Mouse (Mus musculus): ENCODE data around the gene Psmg3. TPM values are rescaled to one million over a fixed set of nuclear protein-coding genes. Genes with fewer than 3 reads are reported as not detected.

Psmg3 gene
- total RNA-seq, 2 experiments from 2014 or later: 9.6 to 10.2 TPM

DNA sequence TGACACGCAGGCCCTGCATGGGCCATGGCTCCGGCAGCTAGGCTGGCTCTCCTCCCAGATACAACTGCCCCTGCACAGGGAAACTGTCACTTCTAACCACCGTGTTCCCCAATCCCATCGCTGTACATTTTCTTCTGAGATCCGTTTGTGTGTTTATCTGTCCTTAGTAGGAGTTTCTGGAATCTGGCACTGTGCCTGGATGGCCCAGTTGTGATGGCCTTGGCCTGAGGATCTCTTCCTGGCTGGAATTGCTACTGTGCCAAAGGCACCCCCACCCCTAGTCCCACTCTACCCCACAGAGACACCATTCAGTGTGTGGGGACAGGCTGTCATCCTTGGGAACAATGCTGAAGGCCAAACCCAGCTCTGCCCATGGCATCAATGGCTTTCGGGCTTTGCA is 10.7 kb downstream of the Psmg3 start:
- DNase-seq: no peak

- no peak for DNase-seq
Measured at GRCm38 (mm10) chr5:139813963-139814381, 12.7 kb downstream of the Psmg3 start.

GRCm38 (mm10) chr5:139813126-139813490 is 13.6 kb downstream of the Psmg3 start:
- no peak for DNase-seq

DNA sequence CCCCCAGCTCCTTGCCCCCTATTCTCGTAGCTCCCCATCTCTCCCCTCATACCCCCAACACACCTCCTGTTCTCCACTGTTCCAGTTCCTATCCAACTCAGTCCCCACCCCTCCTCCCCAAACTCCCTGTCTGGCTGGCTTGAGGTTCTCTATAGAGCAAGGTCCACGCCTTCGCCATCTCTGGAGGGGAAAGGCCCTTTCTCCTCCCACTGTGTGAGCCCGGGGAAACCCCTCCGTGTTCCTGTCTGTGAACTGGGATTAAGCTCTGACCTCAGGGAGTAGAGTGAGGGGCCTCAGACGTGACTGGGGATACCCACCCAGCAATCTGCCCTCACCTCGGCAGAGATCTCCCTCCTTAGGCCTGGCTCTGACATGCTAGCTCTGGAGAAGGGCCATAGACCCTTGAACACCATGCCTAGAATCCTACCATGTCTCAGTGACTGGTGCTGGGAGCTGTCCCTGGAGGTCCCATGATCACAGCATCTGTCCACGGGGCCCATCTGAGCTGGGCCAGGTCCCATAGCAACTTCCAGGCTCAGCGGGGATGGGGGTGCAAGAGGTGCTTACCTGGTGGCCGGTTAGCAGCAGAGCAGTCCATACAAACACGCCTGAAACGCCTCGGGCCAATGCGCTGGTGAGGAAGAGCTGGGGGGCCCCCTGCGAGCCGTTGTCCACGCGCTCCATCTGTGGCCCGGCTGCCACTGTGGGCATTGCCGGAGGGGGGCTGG is 14.1 kb downstream of the Psmg3 start:
- DNase-seq: no peak

GRCm38 (mm10) chr5:139811677-139812397 is 14.8 kb downstream of the Psmg3 start:
- no peak for DNase-seq

- no peak for DNase-seq
Measured at GRCm38 (mm10) chr5:139809397-139809796, 17.3 kb downstream of the Psmg3 start.

- DNase-seq: no peak
Measured at GRCm38 (mm10) chr5:139805924-139806323, 20.8 kb downstream of the Psmg3 start.

DNA sequence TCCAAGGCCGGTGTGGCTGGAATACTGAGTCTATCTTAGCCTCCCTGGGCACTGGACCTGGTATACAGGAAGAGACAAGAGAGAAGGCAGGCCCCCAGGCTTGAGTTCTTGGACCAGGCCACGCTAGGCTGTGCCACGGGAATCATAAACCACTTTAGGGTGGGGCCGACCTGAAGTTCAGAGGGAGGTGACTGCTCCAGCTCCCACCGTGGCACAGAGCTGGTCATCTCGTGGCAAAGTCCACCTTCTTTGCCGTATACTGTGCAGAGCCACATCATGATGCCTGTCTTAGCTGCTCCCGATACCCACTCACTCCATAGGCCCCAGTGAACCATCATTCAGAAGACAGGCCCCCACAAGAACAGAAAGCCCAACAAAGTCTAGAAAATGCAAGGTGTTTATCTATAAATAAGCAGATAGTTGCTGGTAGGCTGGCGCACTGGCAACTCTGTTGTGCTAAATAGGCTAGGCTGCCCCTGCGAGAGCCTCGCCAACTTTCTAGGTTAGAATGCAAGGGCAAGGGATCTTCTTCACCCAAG is 22.0 kb downstream of the Psmg3 start:
- no peak for DNase-seq

GRCm38 (mm10) chr5:139804107-139804551 is 22.6 kb downstream of the Psmg3 start:
- no peak for DNase-seq

GRCm38 (mm10) chr5:139803601-139804102 is 23.0 kb downstream of the Psmg3 start:
- DNase-seq: no peak

- no peak for DNase-seq
Measured at GRCm38 (mm10) chr5:139803165-139803564, 23.5 kb downstream of the Psmg3 start.

- DNase-seq: no peak
Measured at GRCm38 (mm10) chr5:139801880-139802279, 24.8 kb downstream of the Psmg3 start.

- DNase-seq: no peak
Measured at GRCm38 (mm10) chr5:139801231-139801630, 25.5 kb downstream of the Psmg3 start.

DNA sequence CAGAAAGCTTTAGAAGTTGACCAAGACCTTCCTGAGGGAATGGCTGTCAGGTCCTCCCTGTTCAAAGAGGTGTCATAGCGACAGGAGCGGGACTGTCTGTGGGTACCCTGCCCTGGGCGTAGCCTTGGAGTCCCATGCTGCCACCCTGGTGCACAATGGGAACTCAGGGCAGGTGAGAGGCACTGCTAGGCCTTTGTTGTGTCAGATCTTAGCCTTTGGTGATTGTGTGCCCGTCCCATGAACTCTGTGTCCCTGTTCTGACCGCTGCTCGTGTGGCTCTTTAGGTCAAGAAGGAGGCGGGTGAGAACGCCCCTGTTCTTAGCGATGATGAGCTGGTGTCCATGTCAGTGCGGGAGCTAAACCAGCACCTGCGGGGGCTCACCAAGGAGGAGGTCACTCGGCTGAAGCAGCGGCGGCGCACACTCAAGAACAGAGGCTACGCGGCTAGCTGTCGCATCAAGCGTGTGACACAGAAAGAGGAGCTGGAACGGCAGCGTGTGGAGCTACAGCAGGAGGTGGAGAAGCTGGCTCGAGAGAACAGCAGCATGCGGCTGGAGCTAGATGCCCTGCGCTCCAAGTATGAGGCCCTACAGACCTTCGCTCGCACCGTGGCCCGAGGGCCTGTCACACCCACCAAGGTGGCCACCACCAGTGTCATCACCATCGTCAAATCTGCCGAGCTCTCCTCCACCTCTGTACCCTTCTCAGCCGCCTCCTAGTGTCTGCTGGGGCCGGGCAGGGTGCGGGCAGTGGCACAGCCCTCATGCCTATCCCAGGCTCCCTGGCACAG is 26.7 kb downstream of the Psmg3 start:
- DNase-seq: no peak

DNA sequence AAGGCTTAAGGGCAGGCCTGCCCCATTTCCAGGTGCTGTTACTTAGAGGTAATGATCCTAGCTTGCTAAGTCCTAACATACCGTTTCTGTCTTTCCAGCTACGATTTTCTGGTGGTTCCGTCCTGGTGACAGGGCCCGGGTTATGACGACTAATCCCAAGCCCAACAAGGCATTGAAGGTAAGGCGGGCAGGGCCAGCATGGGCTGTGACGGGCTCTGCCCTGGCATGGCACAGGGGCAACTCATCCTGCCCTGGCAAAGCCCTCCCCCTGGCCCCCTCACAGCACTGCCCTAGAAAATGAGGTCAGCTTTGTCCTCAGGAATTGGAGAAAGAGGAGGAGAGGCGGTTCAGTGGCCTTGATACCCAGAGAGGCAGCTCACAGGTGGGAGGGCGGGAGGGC is 27.6 kb downstream of the Psmg3 start:
- no peak for DNase-seq

DNA sequence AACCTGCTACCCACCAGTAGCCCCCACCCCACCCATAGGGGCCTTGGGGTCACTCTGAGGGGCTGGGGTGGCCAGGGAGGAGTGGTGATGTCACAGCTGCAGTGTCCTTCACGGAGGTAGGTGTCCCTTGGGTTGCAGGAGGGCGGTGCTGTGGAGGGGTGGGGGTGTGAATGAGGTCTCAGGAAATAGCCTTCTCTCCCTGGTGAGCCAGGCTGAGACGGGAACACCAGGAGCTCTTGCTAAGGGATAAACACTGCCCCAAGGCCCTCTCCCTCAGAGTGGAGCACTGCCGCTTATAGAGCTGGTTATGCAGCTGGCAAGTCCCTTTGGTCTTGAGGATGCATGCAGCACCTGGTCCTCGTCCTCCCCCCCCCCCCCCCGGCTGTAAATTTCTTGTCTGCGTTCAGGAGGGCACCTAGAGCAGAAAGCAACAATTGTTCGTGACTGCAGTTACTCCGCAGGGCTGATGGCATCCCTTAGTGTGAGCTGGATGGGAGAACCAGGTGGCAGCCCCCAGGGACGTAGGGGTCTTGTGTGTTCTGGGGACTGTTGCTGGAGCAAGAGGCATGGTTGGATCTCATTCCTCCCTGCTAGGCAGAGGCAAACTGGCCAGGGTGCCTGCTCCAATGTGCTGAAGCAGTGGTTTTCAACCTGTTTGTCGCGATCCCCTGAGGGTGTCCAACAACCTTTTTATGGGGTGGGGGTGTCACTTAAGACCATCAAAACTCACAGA is 28.4 kb downstream of the Psmg3 start:
- DNase-seq: no peak

- peak; percentile 83 for DNase-seq
Measured at GRCm38 (mm10) chr5:139797473-139798167, 29.1 kb downstream of the Psmg3 start.

GRCm38 (mm10) chr5:139796900-139797299 is 29.8 kb downstream of the Psmg3 start:
- peak; percentile 78 for DNase-seq

DNA sequence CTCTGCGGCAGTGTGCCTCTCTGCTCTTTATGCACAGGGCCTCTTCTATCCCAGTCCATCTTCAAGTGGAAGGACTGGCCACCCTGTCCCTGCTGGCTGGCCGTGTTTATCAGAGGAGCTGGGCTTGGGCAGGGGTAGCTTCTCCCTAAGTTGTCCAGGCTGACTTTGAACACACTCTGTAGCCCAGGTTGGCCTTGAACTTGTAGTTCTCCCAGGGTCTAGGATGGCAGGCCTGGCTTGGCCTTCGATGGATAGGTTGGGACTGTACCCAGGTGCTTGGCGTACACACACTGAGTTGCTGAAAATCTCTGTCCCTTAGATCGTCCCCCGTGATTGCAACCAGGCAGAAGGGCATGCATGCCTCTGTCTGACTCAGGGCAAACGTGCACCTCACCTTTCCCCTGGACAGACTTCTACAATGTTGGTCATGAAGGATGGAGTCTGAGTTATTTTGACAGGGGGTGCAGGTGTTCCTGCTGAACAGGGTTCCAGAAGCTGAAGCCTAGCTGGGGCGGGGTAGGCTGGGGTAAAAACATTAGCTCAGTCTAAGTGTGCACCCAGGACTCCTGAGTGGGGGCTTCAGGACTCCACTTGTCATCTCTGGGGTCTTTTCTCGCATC is 30.6 kb downstream of the Psmg3 start:
- no peak for DNase-seq

- no peak for DNase-seq
Measured at GRCm38 (mm10) chr5:139794938-139795337, 31.7 kb downstream of the Psmg3 start.

GRCm38 (mm10) chr5:139794137-139794536 is 32.5 kb downstream of the Psmg3 start:
- no peak for DNase-seq

All from gastrocnemius, postnatal 10 days (tissue).